Comparison of ENCODE assay signal across 18 mouse cellular contexts in genomic region chr9:97137116-97137515, GRCm38 (mm10). TPM values are rescaled to one million over a fixed set of nuclear protein-coding genes. Genes with fewer than 3 reads are reported as not detected.
DNase-seq lines count a peak whose midpoint lies in the region; ATAC-seq lines count a peak whose summit lies in the region.
"Had no signal": no experiment of that assay in that cellular context is flagged by ENCODE, and none has a peak within 500 bp of the region (broad histone marks: within the 10 kb centered on the region; RNA-seq: fewer than 3 reads in every experiment).

No protein-coding gene starts in this region.

- no peak overlapping the region for H3K27ac ChIP-seq in kidney, embryonic 14.5 days (ENCODE audit: low read depth, low read length)
- H3K27ac ChIP-seq: embryonic facial prominence, embryonic 10.5 days; forebrain, embryonic 13.5 days; hindbrain, embryonic 10.5 days had no signal

- ATAC-seq in kidney, embryonic 14.5 days (ENCODE audit: low FRiP score, low TSS enrichment) = no peak
- ATAC-seq: activated CD4-positive, CD25-positive, alpha-beta regulatory T cell, adult 4 months; forebrain, embryonic 13.5 days had no signal

- H3K4me3 ChIP-seq in kidney, embryonic 14.5 days (ENCODE audit: low read length) = no peak overlapping the region
- H3K4me3 ChIP-seq: embryonic facial prominence, embryonic 10.5 days; forebrain, embryonic 13.5 days; gastrocnemius, adult 2 months; heart, embryonic 12.5 days; hindbrain, embryonic 10.5 days had no signal

- no peak overlapping the region for H3K9ac ChIP-seq in kidney, embryonic 14.5 days (ENCODE audit: low read depth, low read length)
- H3K9ac ChIP-seq: forebrain, embryonic 13.5 days; heart, embryonic 12.5 days had no signal

- H3K4me2 ChIP-seq in kidney, embryonic 14.5 days (replicated peaks; ENCODE audit: low read depth, low read length) = no peak overlapping the region
- H3K4me2 ChIP-seq: forebrain, embryonic 13.5 days; heart, embryonic 12.5 days had no signal

- H3K27me3 ChIP-seq in kidney, embryonic 14.5 days (ENCODE audit: control insufficient read depth, insufficient read depth, low read length) = no peaks in the 10 kb centered on the region
- H3K27me3 ChIP-seq: forebrain, embryonic 13.5 days; heart, embryonic 12.5 days had no signal

- no peaks in the 10 kb centered on the region for H3K4me1 ChIP-seq in kidney, embryonic 14.5 days (ENCODE audit: control insufficient read depth, insufficient read depth, low read length)
- H3K4me1 ChIP-seq: embryonic facial prominence, embryonic 10.5 days; forebrain, embryonic 13.5 days; hindbrain, embryonic 10.5 days had no signal

- DNase-seq in kidney, adult 11 months = peak; percentile 77
- peak; percentile 72 for DNase-seq in kidney, adult 9 months
- DNase-seq in kidney, postnatal 14 days = peak; percentile 67
- DNase-seq in adrenal gland, adult 2 months = no peak
- no peak for DNase-seq in adipocyte (ENCODE audit: low spot score)
- no peak for DNase-seq in spleen, adult 12 weeks (ENCODE audit: low spot score)
- DNase-seq: adrenal gland, adult 8-10 months; adrenal gland, postnatal 36 days; cerebellum, adult 2 months; cerebellum, postnatal 10 days; gastrocnemius, adult 2 months; gastrocnemius, postnatal 25 days had no signal

- H3K36me3 ChIP-seq in kidney, embryonic 14.5 days (ENCODE audit: control insufficient read depth, insufficient read depth, low read length) = no peaks in the 10 kb centered on the region
- H3K36me3 ChIP-seq: embryonic facial prominence, embryonic 10.5 days; heart, embryonic 12.5 days; hindbrain, embryonic 10.5 days had no signal

- 70% methylated on average over 4 of the region's 4 CpGs for WGBS in kidney, embryonic 14.5 days

- no peaks in the 10 kb centered on the region for H3K9me3 ChIP-seq in kidney, embryonic 14.5 days (ENCODE audit: control insufficient read depth, low read length)
- H3K9me3 ChIP-seq: embryonic facial prominence, embryonic 10.5 days; forebrain, embryonic 13.5 days; heart, embryonic 12.5 days; hindbrain, embryonic 10.5 days had no signal

RNA-seq across cellular contexts. Expression of gene Slc25a36, which starts 26.2 kb away (rescaled TPM):
- 68.8 and 110 TPM in 2 replicates for polyA plus RNA-seq in kidney, embryonic 14.5 days (2014; fragmentation: Nextera tagmentation; extraction: Ambion mirVana)
- 10 to 100 TPM; 57.4 to 62.0 TPM for total RNA-seq in adrenal gland, adult 2 months (2021)
- 7.1 and 8.5 TPM in 2 replicates for polyA plus RNA-seq in adrenal gland, adult 2 months (2012; rRNA removed)

Comparison
In these comparisons a context has a peak if more than half of its experiments do, and no peak if none do; other contexts are left out.
1. DNase-seq: peak in kidney, adult 11 months (single experiment), kidney, adult 9 months (single experiment) and kidney, postnatal 14 days (single experiment); none in adrenal gland, adult 2 months (single experiment), adipocyte (single experiment) and spleen, adult 12 weeks (single experiment).